Mouse (Mus musculus): ENCODE results near the gene Ptprc. TPM values are rescaled to one million over a fixed set of nuclear protein-coding genes. Genes with fewer than 3 reads are reported as not detected.

Gene Ptprc
- polyA plus RNA-seq, 1 experiment = not detected

GRCm38 (mm10) chr1:138162638-138163037 is 12.9 kb downstream of the Ptprc start:
- TF ChIP-seq GATA1 (IDR thresholded peaks at IDR 0.05; ENCODE audit: low read length) = no peak

GRCm38 (mm10) chr1:138158921-138159320 is 16.6 kb downstream of the Ptprc start:
- no peak for TF ChIP-seq GATA1 (IDR thresholded peaks at IDR 0.05; ENCODE audit: low read length)

GRCm38 (mm10) chr1:138158236-138158635 is 17.3 kb downstream of the Ptprc start:
- TF ChIP-seq GATA1 (IDR thresholded peaks at IDR 0.05; ENCODE audit: low read length) = no peak

GRCm38 (mm10) chr1:138157709-138158108 is 17.8 kb downstream of the Ptprc start:
- no peak for TF ChIP-seq GATA1 (IDR thresholded peaks at IDR 0.05; ENCODE audit: low read length)

- TF ChIP-seq GATA1 (IDR thresholded peaks at IDR 0.05; ENCODE audit: low read length) = no peak
Observed at GRCm38 (mm10) chr1:138157008-138157407, 18.5 kb downstream of the Ptprc start.

- no peak for TF ChIP-seq GATA1 (IDR thresholded peaks at IDR 0.05; ENCODE audit: low read length)
Observed at GRCm38 (mm10) chr1:138154185-138154785, 21.2 kb downstream of the Ptprc start.

GRCm38 (mm10) chr1:138153126-138153525 is 22.4 kb downstream of the Ptprc start:
- no peak for TF ChIP-seq GATA1 (IDR thresholded peaks at IDR 0.05; ENCODE audit: low read length)

- no peak for TF ChIP-seq GATA1 (IDR thresholded peaks at IDR 0.05; ENCODE audit: low read length)
Observed at GRCm38 (mm10) chr1:138148844-138149243, 26.7 kb downstream of the Ptprc start.

- no peak for TF ChIP-seq GATA1 (IDR thresholded peaks at IDR 0.05; ENCODE audit: low read length)
Observed at GRCm38 (mm10) chr1:138145571-138145970, 29.9 kb downstream of the Ptprc start.

GRCm38 (mm10) chr1:138145148-138145547 is 30.4 kb downstream of the Ptprc start:
- no peak for TF ChIP-seq GATA1 (IDR thresholded peaks at IDR 0.05; ENCODE audit: low read length)

GRCm38 (mm10) chr1:138144365-138144764 is 31.1 kb downstream of the Ptprc start:
- TF ChIP-seq GATA1 (IDR thresholded peaks at IDR 0.05; ENCODE audit: low read length) = no peak

- no peak for TF ChIP-seq GATA1 (IDR thresholded peaks at IDR 0.05; ENCODE audit: low read length)
Observed at GRCm38 (mm10) chr1:138140769-138141168, 34.7 kb downstream of the Ptprc start.

GRCm38 (mm10) chr1:138137696-138138095 is 37.8 kb downstream of the Ptprc start:
- no peak for TF ChIP-seq GATA1 (IDR thresholded peaks at IDR 0.05; ENCODE audit: low read length)

GRCm38 (mm10) chr1:138137024-138137577 is 38.4 kb downstream of the Ptprc start:
- no peak for TF ChIP-seq GATA1 (IDR thresholded peaks at IDR 0.05; ENCODE audit: low read length)

GRCm38 (mm10) chr1:138136373-138136779 is 39.1 kb downstream of the Ptprc start:
- no peak for TF ChIP-seq GATA1 (IDR thresholded peaks at IDR 0.05; ENCODE audit: low read length)

GRCm38 (mm10) chr1:138135637-138136372 is 39.7 kb downstream of the Ptprc start:
- TF ChIP-seq GATA1 (IDR thresholded peaks at IDR 0.05; ENCODE audit: low read length) = no peak

- no peak for TF ChIP-seq GATA1 (IDR thresholded peaks at IDR 0.05; ENCODE audit: low read length)
Observed at GRCm38 (mm10) chr1:138135117-138135516, 40.4 kb downstream of the Ptprc start.

Measured in G1E-ER4 (cell line).